Mouse (Mus musculus): Measurements from ENCODE around the gene Abcb9.

DNA sequence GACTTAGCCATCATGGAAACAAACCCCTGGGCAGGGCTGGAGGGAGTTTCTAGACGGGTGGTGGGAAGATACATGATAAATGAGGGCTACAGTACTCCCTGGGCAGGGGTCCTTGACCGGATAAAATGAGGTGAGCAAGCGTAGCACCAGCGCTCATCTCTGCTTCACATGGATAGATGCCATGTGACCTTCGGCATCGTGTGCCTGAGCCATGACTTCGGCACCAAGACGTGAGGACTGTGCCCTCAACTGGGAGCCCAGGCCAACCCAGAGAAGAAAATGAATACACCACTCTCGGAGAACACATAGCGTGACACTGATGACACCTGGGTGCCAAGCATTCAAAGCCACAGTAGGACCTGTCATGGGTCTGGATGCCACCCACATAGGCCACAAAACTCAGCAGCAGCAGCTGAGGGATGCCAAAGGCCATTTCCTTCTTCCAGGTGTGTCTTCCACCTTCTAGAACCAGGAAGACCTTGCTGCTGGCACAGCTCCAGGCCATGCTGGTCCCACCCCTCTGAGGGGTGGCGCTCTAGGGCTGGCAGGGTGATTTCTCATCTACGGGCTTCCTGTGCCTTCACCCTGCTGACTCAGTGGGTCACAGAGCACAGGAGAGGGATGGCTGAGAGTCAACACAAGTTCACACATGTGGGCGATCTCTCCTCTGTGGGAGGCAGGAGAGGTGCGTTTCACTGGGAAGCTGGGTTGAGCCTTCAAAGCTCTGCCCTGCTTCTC is 11.6 kb downstream of the Abcb9 start:
- TF ChIP-seq USF1 (IDR thresholded peaks at IDR 0.05; ENCODE audit: low read depth) (no peak), POLR2A (IDR thresholded peaks at IDR 0.05; ENCODE audit: insufficient read length, low read depth) (no peak), SRF (IDR thresholded peaks at IDR 0.05; ENCODE audit: control insufficient read depth, insufficient read length, low read depth) (no peak), MYOG (IDR thresholded peaks at IDR 0.05; ENCODE audit: control insufficient read depth in 1 of 3, insufficient read depth in 1 of 3, insufficient read length in 2 of 3, low read depth in 2 of 3) (no peak), TCF12 (IDR thresholded peaks at IDR 0.05; ENCODE audit: insufficient read depth, poor library complexity, severe bottlenecking) (no peak), POLR2AphosphoS2 (IDR thresholded peaks at IDR 0.05; ENCODE audit: insufficient read length, low read depth) (no peak), E2F4 (IDR thresholded peaks at IDR 0.05; ENCODE audit: insufficient read depth) (no peak), TCF3 (IDR thresholded peaks at IDR 0.05; ENCODE audit: insufficient read length, low read depth) (no peak), MAX (IDR thresholded peaks at IDR 0.05; ENCODE audit: low read depth) (no peak), CEBPB (IDR thresholded peaks at IDR 0.05; ENCODE audit: insufficient read depth, poor library complexity, severe bottlenecking) (no peak), MYOD1 (IDR thresholded peaks at IDR 0.05; ENCODE audit: control insufficient read depth in 1 of 3, insufficient read length in 2 of 3, low read depth in 2 of 3) (no peak), REST (IDR thresholded peaks at IDR 0.05; ENCODE audit: insufficient read depth, insufficient read length) (no peak)
